13 mouse cellular contexts compared by ENCODE assay signal in genomic region chr1:131293922-131294250, GRCm38 (mm10). TPM values are rescaled to one million over a fixed set of nuclear protein-coding genes. Genes with fewer than 3 reads are reported as not detected.
A peak's percentile ranks its signal among the peaks of the same experiment; 100 is the strongest.
DNase-seq lines count a peak whose midpoint lies in the region; ATAC-seq and TF ChIP-seq lines count a peak whose summit lies in the region.
"Had no signal": no experiment of that assay in that cellular context is flagged by ENCODE, and none has a peak within 500 bp of the region (broad histone marks: within the 10 kb centered on the region; RNA-seq: fewer than 3 reads in every experiment).

No protein-coding gene starts in this region.

- H3K27me3 ChIP-seq in forebrain, embryonic 14.5 days (replicated peaks; ENCODE audit: control insufficient read depth, insufficient read depth, low read length), result no peaks in the 10 kb centered on the region
- H3K27me3 ChIP-seq in forebrain, embryonic 10.5 days (ENCODE audit: poor library complexity, severe bottlenecking), result no peaks in the 10 kb centered on the region
- H3K27me3 ChIP-seq in hindbrain, embryonic 12.5 days, result no peaks in the 10 kb centered on the region
- H3K27me3 ChIP-seq: midbrain, embryonic 13.5 days; neural tube, embryonic 12.5 days had no signal

- no peak overlapping the region for H3K4me2 ChIP-seq in forebrain, embryonic 14.5 days (ENCODE audit: low read length)
- H3K4me2 ChIP-seq in hindbrain, embryonic 12.5 days (replicated peaks), result no peak overlapping the region
- H3K4me2 ChIP-seq: midbrain, embryonic 13.5 days; neural tube, embryonic 12.5 days had no signal

- no peak overlapping the region for H3K9ac ChIP-seq in forebrain, embryonic 14.5 days (ENCODE audit: low read length)
- no peak overlapping the region for H3K9ac ChIP-seq in hindbrain, embryonic 12.5 days
- H3K9ac ChIP-seq: midbrain, embryonic 13.5 days; neural tube, embryonic 12.5 days had no signal

- H3K36me3 ChIP-seq in forebrain, embryonic 14.5 days (ENCODE audit: control insufficient read depth, insufficient read depth, low read length), result peaks cover 66% of the 10 kb centered on the region
- H3K36me3 ChIP-seq in forebrain, embryonic 10.5 days (replicated peaks), result peaks cover 88% of the 10 kb centered on the region
- peaks cover 44% of the 10 kb centered on the region for H3K36me3 ChIP-seq in hindbrain, embryonic 12.5 days

- H3K4me1 ChIP-seq in forebrain, embryonic 14.5 days (ENCODE audit: control insufficient read depth, insufficient read depth, low read length), result no peaks in the 10 kb centered on the region
- H3K4me1 ChIP-seq in forebrain, embryonic 10.5 days, result no peaks in the 10 kb centered on the region
- peaks cover 27% of the 10 kb centered on the region for H3K4me1 ChIP-seq in bone marrow macrophage, adult 2 months (ENCODE audit: control insufficient read depth, insufficient read depth, low read length)
- H3K4me1 ChIP-seq in hindbrain, embryonic 12.5 days, result no peaks in the 10 kb centered on the region

- 0 out of 2 replicates have a peak overlapping the region, but pooled peaks have one; percentile 41 for H3K27ac ChIP-seq in forebrain, embryonic 14.5 days (ENCODE audit: low read depth, low read length)
- H3K27ac ChIP-seq in forebrain, embryonic 10.5 days, result no peak overlapping the region
- H3K27ac ChIP-seq in bone marrow macrophage, adult 2 months (ENCODE audit: insufficient read depth, low read depth, low read length), result peak overlapping the region; percentile 55
- H3K27ac ChIP-seq in hindbrain, embryonic 12.5 days, result no peak overlapping the region
- H3K27ac ChIP-seq: heart, adult 2 months; midbrain, embryonic 13.5 days; neural tube, embryonic 12.5 days had no signal

- H3K4me3 ChIP-seq in forebrain, embryonic 14.5 days (ENCODE audit: low read depth, low read length), result no peak overlapping the region
- H3K4me3 ChIP-seq in forebrain, embryonic 10.5 days, result no peak overlapping the region
- H3K4me3 ChIP-seq in bone marrow macrophage, adult 2 months (ENCODE audit: insufficient read depth, low read length), result no peak overlapping the region
- no peak overlapping the region for H3K4me3 ChIP-seq in hindbrain, embryonic 12.5 days
- H3K4me3 ChIP-seq: heart, adult 2 months; midbrain, embryonic 13.5 days; neural tube, embryonic 12.5 days had no signal

- WGBS in forebrain, embryonic 14.5 days, result 68% methylated on average over 2 of the region's 2 CpGs
- 95% methylated on average over 2 of the region's 2 CpGs for WGBS in forebrain, embryonic 10.5 days
- WGBS in hindbrain, embryonic 12.5 days, result 93% methylated on average over 2 of the region's 2 CpGs

- no peak for TF ChIP-seq CTCF in bone marrow macrophage, adult 2 months (IDR thresholded peaks at IDR 0.05; ENCODE audit: low read depth, low read length)

- peak; percentile 74; the same call in 1 of the 2 replicates for ATAC-seq in forebrain, embryonic 14.5 days
- no peak for ATAC-seq in hindbrain, embryonic 12.5 days (ENCODE audit: low FRiP score)
- no peak for ATAC-seq in erythroblast, adult 5-6 weeks (replicated peaks; ENCODE audit: low FRiP score, poor library complexity, severe bottlenecking)
- ATAC-seq: intestine, postnatal 0 days; midbrain, embryonic 13.5 days had no signal

- H3K9me3 ChIP-seq in forebrain, embryonic 14.5 days (replicated peaks; ENCODE audit: control insufficient read depth, low read length), result no peaks in the 10 kb centered on the region
- no peaks in the 10 kb centered on the region for H3K9me3 ChIP-seq in forebrain, embryonic 10.5 days
- no peaks in the 10 kb centered on the region for H3K9me3 ChIP-seq in hindbrain, embryonic 12.5 days (replicated peaks)
- H3K9me3 ChIP-seq: midbrain, embryonic 13.5 days; neural tube, embryonic 12.5 days had no signal

- DNase-seq in forebrain, embryonic 14.5 days (ENCODE audit: low spot score), result peak; percentile 75
- DNase-seq in forebrain, embryonic 10.5 days (ENCODE audit: extremely low spot score, low spot score), result no peak
- DNase-seq in 3T3-L1 (ENCODE audit: low read depth, low spot score), result peak; percentile 91
- peak; percentile 54 to 66 for DNase-seq in layer of hippocampus, adult 8-10 months (ENCODE audit: low spot score in 2 of 2)
- no peak for DNase-seq in spleen, adult 18-20 months
- DNase-seq: adrenal gland, postnatal 14 days; heart, adult 2 months had no signal

- TF ChIP-seq POLR2A in bone marrow macrophage, adult 2 months (IDR thresholded peaks at IDR 0.05; ENCODE audit: borderline replicate concordance, low read depth, low read length), result no peak

RNA-seq across cellular contexts. Expression of gene Ikbke, which starts 14.5 kb away (rescaled TPM):
- polyA plus RNA-seq in forebrain, embryonic 14.5 days (2014; fragmentation: Nextera tagmentation; extraction: Ambion mirVana), result 0.29 and 0.72 TPM in 2 replicates
- 0.37 and 0.47 TPM in 2 replicates for polyA plus RNA-seq in forebrain, embryonic 10.5 days (2016; fragmentation: Nextera tagmentation; extraction: Ambion mirVana)
- polyA plus RNA-seq in bone marrow macrophage, adult 2 months (2012; ENCODE audit: insufficient read depth, insufficient read length, missing spikeins), result 194 and 227 TPM in 2 replicates
- total RNA-seq in layer of hippocampus, adult 8-10 months (2022), result 1 to 10 TPM; 1.8 to 4.9 (median 3.4) TPM
- 1.8 and 2.6 TPM in 2 replicates for polyA plus RNA-seq in hindbrain, embryonic 12.5 days (2016; fragmentation: Nextera tagmentation; extraction: Ambion mirVana)
- total RNA-seq in erythroblast, adult 5-6 weeks (2015; ENCODE audit: low replicate concordance), result 6.3 and 6.5 TPM in 2 replicates
- 5.2 and 7.0 TPM in 2 replicates for total RNA-seq in erythroblast, adult 5-6 weeks (2017; ENCODE audit: low replicate concordance)

RNA-seq across cellular contexts. Expression of gene Rassf5, which starts 48.8 kb away (rescaled TPM):
- polyA plus RNA-seq in forebrain, embryonic 14.5 days (2014; fragmentation: Nextera tagmentation; extraction: Ambion mirVana), result 1.0 and 1.2 TPM in 2 replicates
- 0.69 and 0.95 TPM in 2 replicates for polyA plus RNA-seq in forebrain, embryonic 10.5 days (2016; fragmentation: Nextera tagmentation; extraction: Ambion mirVana)
- polyA plus RNA-seq in bone marrow macrophage, adult 2 months (2012; ENCODE audit: insufficient read depth, insufficient read length, missing spikeins), result 49.4 and 49.6 TPM in 2 replicates
- total RNA-seq in layer of hippocampus, adult 8-10 months (2022), result 10 to 100 TPM; 17.6 to 21.5 (median 18.6) TPM
- polyA plus RNA-seq in hindbrain, embryonic 12.5 days (2016; fragmentation: Nextera tagmentation; extraction: Ambion mirVana), result 1.8 and 2.4 TPM in 2 replicates
- total RNA-seq in erythroblast, adult 5-6 weeks (2015; ENCODE audit: low replicate concordance), result 18.8 and 30.7 TPM in 2 replicates
- 11.7 and 15.2 TPM in 2 replicates for total RNA-seq in erythroblast, adult 5-6 weeks (2017; ENCODE audit: low replicate concordance)

Comparison
In these comparisons a context has a peak if more than half of its experiments do, and no peak if none do; other contexts are left out.
1. DNase-seq: peak in forebrain, embryonic 14.5 days (single experiment), 3T3-L1 (single experiment) and layer of hippocampus, adult 8-10 months (2 of 2); none in forebrain, embryonic 10.5 days (single experiment) and spleen, adult 18-20 months (0 of 2).
2. H3K27ac ChIP-seq: peak in forebrain, embryonic 14.5 days (single experiment) and bone marrow macrophage, adult 2 months (single experiment); none in forebrain, embryonic 10.5 days (single experiment) and hindbrain, embryonic 12.5 days (single experiment).
3. RNA of gene Ikbke, which starts 14.5 kb away (polyA plus RNA-seq): 194 to 227 TPM in bone marrow macrophage, adult 2 months; 1.8 to 2.6 TPM in hindbrain, embryonic 12.5 days, 0.37 to 0.47 TPM in forebrain, embryonic 10.5 days and 0.29 to 0.72 TPM in forebrain, embryonic 14.5 days; every median in the first group is over 10 times any median in the second.
4. RNA of gene Rassf5, which starts 48.8 kb away (polyA plus RNA-seq): 49.4 to 49.6 TPM in bone marrow macrophage, adult 2 months; 1.8 to 2.4 TPM in hindbrain, embryonic 12.5 days, 1.0 to 1.2 TPM in forebrain, embryonic 14.5 days and 0.69 to 0.95 TPM in forebrain, embryonic 10.5 days; every median in the first group is over 10 times any median in the second.